Mouse (Mus musculus): ENCODE data around the gene Mboat2. TPM values are rescaled to one million over a fixed set of nuclear protein-coding genes. Genes with fewer than 3 reads are reported as not detected.

The Mboat2 gene
- polyA plus RNA-seq, 1 experiment: 33.8 TPM

DNA sequence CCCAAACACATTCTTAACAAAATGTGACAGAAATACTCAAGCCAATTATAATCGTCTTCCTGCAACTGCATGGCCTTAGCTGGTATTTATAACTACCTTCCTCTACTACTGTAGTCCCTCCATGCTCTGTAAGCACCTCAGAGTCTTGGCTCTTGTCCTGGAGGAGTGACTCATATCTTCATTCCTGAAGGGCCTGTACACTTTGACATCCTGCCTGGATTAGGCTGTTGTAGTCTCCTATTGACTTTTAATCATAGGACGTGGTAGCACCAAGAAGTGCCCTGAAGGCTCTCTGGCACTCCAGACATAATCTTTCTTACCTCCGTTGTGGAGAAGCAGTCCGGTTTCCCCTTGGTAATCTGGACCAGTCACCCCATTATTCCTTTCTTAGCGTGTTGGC, 64.7 kb downstream of the Mboat2 start:
- DNase-seq (ENCODE audit: extremely low spot score in 1 of 2, low spot score in 1 of 2): no peak

DNA sequence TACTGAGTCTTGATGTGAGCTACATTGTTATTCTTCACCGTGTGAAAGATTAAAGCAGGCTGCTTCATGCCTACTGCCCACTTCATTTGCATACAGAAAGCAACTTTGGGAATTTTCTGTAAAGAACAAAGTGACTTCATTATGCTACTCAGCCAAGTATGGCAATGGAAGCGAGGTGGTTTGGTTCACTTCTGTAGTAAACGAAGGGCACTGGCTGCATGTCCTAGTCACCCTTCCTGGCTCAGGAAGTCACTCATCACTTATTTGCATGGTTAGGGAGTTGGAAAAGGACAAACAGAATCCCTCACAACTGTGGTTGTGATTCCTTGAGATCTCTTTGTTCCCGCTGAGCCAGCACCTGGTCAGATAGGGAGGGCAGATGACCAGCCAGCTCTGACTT, 66.7 kb downstream of the Mboat2 start:
- no peak for DNase-seq (ENCODE audit: extremely low spot score in 1 of 2, low spot score in 1 of 2)

DNA sequence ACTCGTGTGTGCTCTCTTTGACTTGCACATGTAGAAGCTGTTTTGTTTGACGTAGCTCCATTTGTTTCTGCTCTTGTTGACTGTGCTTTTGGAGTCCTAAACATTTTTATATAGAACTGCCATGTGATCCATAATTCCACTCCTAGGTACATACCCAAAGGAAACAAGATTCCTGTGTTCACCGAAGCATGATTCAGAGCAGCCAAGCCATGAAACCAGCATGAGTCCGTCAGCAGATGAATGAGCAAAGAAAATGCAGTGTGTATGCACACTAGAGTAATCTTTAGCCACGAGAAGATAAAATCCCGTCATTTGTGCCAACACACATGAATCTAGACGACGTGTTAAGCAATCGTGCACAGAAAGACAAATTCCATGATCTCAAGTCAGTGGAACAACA, 67.5 kb downstream of the Mboat2 start:
- DNase-seq (ENCODE audit: extremely low spot score in 1 of 2, low spot score in 1 of 2): no peak

DNA sequence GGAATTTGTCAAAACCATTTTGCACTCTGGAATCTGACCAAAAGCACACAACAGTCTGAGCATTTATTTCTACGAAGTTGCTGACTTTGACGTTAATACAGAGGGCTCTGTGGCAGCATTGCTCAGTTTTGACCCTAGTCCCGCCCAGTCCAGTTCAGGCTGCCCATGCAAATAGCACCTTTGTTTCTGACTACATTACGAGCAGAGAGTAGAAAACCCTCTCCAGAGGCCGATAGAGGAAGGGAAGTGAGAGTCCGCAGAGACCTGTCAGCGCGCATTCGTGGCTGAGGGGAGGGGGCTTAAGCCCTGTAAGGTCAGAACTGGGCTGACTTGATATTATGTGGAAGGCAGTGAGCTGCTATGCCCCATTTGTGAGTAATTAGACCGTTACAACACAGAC, 69.0 kb downstream of the Mboat2 start:
- no peak for DNase-seq (ENCODE audit: extremely low spot score in 1 of 2, low spot score in 1 of 2)

DNA sequence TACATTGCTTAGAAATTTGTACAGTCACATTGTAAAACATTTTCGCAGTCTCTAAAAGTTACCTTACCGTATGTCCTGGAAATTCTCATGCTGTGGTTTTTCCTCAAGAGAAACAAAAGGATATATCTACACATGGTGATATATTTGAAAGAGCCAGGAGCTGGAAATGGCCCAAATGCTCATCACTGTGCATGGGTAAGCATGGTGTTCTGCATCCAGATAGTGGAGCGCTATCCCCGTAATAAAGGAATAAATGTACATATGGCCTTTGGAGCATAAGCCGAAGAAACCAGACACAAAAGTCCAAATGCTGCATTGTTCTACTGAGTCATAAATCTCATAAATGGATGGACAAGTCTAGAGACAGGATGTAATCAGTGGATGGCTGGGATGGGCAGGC, 72.1 kb downstream of the Mboat2 start:
- DNase-seq (ENCODE audit: extremely low spot score in 1 of 2, low spot score in 1 of 2): no peak

DNA sequence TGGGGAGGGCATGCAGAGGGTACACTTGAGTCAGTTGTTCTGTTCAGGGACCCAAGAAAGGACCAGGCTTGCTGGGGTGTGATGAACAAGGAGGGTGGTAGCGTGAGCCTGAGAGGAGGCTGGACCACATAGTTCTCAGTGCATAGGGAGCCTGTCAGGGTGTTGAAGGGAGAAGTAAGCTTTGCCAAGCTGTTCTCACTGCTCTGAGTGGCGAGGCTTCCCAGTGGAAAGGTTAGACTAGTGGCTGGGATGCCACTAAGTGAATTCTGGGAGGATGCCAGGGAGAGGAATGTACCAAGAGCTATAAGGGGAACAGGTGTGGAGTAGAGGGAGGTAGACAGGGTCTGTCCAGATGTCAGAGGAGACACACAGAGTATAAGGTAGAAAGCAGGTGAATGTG, 77.2 kb downstream of the Mboat2 start:
- DNase-seq (ENCODE audit: extremely low spot score in 1 of 2, low spot score in 1 of 2): no peak

DNA sequence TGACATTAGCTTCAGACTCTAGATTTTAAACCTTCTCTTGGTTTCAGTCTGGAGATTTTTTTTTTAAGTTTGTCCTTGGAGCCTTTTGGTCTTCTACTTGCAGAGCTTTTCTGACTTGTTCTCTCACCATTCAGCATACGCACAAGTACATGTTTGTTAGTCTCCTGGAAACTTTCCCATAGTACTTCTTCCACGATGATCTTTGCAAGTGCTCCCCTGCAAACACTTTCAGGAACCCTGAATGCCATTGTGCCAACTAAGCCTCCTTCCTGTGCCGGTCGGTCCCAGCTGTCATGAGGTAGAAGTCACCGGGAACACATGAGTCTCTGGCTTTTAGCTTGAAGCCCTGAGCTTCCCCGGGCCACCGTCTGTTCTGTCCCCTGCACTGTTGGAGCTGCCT, 79.0 kb downstream of the Mboat2 start:
- DNase-seq (ENCODE audit: extremely low spot score in 1 of 2, low spot score in 1 of 2): no peak

DNA sequence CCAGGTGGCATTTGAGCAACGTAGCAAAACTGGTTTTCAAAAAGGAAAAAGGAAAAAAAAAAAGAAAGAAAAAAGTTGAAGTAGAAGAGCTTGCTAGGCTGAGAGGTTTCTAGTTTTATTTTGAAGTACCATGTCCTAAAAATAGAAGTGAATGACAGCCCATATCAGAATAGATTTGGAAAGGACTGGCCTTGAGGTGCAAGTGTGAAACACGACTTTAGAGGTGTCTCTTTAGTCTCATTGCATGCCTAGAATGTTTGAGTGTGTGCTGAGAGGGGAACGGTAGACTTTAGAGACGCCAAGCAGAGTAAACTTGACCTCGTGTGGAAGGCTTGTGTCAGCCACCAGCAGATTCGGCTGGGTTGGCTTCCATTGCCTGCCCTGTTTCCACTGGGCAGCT, 81.5 kb downstream of the Mboat2 start:
- no peak for DNase-seq (ENCODE audit: extremely low spot score in 1 of 2, low spot score in 1 of 2)

DNA sequence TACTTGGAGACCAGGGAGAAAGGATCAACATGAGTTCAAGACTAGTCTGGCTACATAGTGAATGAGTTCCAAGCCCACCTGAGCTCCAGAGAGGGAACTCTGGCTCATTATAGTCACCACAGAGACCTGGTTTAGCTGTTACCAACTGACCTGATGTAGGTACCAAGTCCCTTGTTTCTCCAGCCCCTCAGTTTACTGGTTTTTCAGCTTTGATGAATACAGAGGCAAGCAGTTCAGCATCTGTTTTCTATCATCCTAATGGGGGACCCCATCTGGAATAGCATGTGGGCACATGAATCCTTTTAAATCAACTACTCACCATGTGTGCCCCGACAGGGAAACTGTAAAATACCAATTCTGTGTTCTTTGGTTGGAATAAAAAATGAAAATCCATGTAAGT, 82.2 kb downstream of the Mboat2 start:
- DNase-seq (ENCODE audit: extremely low spot score in 1 of 2, low spot score in 1 of 2): no peak

DNA sequence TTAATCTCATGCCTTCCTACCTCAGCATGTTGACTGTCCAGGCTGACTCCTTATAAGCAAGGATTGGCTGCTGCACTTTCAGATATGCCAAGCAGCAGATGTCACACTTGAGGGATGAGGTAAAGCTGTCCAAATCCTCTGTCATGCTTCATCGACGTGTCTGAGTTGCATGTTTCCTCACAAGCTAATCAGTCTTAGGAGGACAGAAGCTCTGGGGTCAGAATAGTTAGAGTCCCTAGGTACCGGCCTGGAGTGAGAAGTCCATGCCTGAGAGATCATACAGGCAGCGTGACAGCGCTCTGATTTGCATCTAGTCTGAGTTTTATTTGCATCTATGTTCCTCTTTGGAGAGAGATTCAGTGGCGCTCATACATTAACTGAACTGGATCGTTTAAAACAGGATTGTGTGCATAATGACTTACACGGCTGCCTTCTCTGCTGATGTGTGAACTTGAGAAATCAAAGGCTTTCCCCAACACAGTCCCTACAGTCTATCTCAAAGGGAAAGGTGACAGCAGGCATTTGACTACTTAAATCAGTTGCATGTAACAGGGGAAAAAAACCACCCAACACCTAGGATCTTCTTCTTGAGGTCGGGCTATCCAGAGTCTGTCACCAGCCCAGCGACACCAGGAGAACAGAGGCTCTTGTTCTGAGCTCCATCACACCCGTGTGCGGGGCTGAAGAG, 88.0 kb downstream of the Mboat2 start:
- no peak for DNase-seq (ENCODE audit: extremely low spot score in 1 of 2, low spot score in 1 of 2)

DNA sequence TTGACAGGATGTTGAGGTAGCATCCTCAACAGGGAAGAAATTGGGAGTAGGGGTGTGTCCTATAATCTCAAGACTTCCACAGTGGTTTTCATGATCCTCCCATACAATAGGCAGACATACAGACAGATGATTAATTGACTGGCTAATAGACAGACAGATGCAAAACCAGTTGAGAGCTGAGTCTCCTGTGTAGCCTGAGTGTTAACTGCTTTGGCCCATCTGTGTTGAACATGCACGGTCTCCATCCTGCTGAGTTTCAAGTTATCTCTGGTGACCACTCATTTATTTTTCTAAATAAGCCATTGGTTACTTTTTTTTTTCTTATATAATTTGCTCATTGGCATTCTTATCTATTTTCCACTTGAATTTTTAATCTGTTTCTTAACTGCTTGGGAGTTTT, 90.2 kb downstream of the Mboat2 start:
- no peak for DNase-seq (ENCODE audit: extremely low spot score in 1 of 2, low spot score in 1 of 2)

DNA sequence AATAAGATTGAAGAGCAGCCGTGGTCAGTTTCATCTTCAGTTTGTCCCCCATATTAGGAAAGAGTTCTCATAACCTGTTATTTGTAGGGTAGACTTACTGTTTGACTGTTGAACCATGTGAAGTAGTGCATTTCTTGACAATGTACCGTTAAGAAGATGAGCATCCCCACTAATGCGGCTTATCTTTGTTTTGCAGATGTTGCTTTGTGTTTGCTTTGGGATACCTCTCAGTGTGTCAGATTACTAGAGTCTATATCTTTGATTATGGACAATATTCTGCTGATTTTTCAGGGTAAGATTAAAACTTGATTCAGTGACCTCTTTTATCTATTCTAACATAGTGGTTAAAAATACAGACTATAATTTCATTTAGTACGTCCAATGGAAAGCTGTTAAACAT, 93.3 kb downstream of the Mboat2 start:
- DNase-seq (ENCODE audit: extremely low spot score in 1 of 2, low spot score in 1 of 2): no peak

DNA sequence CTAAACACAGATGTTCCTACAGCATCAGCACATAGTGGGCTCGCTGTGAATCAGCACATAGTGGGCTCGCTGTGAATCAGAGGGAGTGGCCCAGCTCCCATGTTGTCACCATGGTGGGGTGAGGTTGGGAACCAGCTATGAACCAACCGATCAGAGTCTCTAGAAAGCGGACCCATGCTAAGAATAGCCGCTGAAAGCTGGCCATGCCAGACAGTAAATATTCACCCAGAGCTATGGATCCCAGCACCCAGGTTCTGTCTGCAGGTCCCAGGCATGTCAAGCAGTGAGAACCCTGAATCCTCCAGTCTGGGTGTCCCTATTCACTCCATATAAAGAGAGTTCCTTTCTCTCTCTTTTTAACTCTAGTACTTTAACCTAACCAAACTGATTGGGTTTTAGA, 94.6 kb downstream of the Mboat2 start:
- no peak for DNase-seq (ENCODE audit: extremely low spot score in 1 of 2, low spot score in 1 of 2)

DNA sequence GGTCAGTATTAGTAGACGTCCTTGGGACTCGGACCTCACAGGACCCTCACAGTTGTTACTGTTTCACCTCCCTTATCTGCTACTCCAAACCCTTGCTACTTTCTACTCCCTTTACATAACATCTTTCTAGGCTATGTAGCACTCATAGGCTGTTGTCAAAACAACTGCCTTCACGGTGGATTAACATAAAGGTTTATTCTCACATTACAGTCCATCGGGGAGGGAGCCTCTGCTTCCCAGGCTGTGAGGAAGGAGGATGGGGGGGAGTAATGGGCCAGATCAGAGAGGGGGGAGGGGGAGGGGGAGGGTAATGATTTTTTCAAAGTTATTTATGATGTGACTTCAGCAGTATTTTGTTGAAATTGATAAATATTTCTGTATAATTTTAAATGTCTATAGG, 95.0 kb downstream of the Mboat2 start:
- no peak for DNase-seq (ENCODE audit: extremely low spot score in 1 of 2, low spot score in 1 of 2)

DNA sequence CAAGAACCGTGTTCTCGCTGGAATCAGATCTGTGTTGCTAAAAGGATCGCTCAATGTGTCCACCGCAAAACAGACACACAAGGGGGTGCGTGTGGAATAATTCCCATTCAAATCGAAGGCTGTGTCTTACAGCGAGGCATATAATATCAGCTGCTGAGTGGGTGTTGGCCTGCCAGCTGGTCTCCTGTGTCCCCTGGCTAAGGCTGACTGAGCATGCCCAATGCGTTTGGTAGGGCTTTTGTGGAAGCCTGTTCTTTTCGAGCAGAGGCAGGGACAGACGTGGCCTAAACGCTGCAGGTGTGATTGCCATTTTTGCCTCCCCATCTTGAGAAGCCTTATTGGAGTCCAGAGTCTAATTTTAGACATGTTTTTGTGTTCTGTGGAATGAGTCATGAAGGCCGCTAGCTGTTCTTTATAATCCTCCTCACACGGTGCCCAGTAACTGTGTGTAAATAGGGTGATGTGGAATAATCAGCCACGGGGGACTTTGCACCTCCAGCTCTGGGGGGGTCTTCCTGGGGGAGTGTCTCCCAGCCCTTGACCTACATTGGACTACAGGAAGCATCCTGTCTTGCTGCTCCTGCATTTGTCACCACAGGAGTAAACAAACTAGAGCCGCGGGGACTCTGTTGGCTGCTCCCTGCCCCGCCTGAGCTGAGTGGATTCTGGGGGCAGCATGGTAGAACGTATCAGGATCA, 97.5 kb downstream of the Mboat2 start:
- peak; percentile 83 to 86 for DNase-seq (ENCODE audit: extremely low spot score in 1 of 2, low spot score in 1 of 2)

DNA sequence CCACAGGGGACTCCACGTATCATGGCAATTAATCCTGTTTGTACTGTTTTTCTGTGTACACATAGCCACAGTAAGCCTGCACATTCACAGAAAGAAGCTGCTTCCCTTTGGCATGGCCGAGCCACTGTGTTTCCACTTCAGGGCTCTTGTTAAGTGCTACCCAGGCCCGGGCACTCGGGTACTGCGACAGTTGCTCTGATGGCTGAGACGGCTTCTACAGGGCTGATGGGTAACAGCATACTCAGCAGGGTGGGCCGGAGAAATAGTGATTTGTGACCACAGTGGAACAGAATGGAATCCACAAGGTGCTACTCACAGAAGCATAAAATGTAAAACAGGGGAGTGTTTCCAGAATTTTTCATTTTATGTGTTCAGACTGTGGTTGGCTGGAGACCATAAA, 98.4 kb downstream of the Mboat2 start:
- DNase-seq (ENCODE audit: extremely low spot score in 1 of 2, low spot score in 1 of 2): no peak

DNA sequence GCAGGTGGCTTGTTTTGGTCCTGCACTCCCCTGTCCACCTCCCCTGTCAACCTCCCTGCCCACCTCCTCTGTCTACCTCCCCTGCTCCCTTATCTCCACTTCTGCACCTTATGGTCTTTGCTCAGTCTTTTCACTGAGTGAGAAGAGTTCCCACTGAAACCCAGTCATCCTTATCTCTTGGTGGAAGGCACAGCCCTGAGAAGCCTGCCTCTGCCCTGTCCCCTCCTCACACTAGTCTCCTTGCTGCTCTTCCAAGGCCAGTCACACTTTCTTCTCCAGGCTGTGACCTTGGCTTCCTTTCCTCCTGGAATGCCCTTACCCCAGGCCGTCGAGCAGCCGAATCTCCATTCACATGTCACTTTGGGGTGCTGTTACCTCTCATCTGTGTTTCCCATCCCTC, 100.1 kb downstream of the Mboat2 start:
- no peak for DNase-seq (ENCODE audit: extremely low spot score in 1 of 2, low spot score in 1 of 2)

DNA sequence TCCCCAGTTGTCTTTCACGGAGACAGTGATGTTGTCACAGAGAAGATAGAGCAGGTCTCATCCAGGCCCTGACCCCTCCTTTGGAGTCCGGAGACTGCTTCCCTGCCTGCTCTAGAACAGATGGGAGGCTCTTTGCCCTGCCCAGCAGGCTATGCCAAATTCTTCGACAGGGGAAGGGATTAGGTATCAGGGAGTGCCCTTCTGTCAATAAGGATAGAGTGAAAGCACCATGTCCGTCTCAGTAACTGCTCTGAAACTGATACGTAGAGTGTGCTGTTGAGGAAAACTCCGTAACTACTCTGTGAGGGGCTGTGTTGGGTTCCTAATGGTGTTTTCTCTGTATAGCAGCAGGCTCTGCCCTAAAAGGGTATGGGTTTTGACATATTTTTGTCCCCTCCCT, 101.4 kb downstream of the Mboat2 start:
- DNase-seq (ENCODE audit: extremely low spot score in 1 of 2, low spot score in 1 of 2): no peak

DNA sequence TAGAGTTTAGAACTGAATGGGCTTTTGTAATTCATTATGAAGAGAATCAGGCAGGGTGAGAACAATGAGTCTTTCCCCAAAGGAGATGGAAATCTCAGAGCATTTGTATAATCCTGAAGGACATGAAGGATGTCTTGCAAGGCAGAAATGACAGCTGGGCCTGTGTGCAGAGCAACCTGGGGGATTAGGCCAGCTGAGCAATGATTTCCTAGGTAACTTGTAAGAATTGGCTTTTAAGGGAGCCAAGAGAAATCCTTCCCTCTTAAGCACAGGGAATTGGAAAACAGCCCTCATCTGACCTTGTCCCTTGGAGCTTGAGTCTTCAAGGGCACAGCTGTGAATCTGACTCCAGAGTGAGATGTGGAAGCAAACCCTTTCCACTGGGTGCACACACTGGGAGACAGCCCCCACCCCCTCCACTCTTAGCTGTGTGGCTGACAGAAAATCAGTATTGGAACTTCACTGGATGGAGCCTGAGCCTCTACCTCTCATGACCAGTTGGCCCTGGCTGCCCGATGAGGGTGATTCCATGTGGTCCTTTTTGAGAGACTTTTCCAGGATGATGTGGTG, 102.6 kb downstream of the Mboat2 start:
- DNase-seq (ENCODE audit: extremely low spot score in 1 of 2, low spot score in 1 of 2): no peak

DNA sequence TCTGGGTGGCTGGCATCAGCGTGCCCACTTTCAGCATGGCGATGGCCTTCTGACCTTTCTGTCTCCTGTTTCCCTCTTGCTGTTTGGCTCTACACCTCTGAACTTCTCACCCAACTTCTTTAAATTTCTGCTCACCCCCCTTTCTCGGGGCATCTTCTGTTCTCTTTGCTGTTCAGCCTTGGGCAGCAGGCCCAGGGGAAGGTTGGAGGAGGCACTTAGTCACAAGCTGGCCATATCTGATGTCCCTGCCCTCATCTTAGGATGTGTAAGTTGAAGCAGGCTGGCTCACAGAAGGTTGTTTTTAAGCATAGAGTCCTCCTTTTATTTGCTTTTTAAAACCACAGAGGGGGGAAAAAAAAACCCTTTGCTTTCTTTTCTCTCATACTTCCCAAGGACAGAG, 103.3 kb downstream of the Mboat2 start:
- no peak for DNase-seq (ENCODE audit: extremely low spot score in 1 of 2, low spot score in 1 of 2)

DNA sequence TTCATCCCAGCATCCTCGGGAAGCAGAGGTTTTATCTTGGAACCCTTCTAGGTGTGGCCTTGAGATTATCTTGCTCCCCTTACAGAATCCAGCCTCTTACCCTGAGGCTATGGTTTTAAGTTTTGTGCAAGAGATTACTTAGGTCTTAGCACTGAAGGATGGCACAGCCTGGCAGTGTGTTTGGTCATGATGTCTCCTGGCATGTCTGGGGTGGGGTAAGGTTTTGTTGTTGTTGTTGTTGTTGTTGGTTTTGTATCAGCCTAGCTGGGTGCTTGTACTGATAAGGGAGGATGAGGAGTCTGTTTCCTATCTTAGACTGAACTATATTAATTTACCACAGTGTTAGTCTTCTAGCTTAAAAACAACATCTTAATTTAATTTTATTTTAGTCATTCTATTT, 105.6 kb downstream of the Mboat2 start:
- DNase-seq (ENCODE audit: extremely low spot score in 1 of 2, low spot score in 1 of 2): no peak

DNA sequence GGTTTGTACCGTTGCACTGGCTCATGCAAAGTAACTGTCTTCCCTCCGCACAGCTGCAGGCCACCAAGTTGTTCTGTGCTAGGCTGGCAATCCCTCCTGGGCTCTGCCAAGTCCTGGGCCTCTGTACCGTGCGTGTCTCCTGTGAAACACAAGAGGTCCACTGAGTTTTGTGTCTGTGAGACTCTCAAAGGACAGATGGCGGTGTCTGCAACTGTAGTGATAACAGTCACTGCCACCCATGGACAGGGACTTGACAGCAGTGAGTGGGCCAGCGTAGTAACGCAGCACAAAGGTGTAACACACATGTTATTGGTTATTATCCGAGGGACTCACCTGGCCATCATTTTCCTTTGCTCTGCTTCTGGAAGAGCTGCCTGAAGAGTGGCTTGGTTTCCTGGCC, 108.7 kb downstream of the Mboat2 start:
- DNase-seq (ENCODE audit: extremely low spot score in 1 of 2, low spot score in 1 of 2): no peak
